Mouse (Mus musculus): ENCODE measurements around the gene Cdc14b.
A peak's percentile ranks its signal among the peaks of the same experiment; 100 is the strongest.

The Cdc14b gene

GRCm38 (mm10) chr13:64237000-64237680, 38.0 kb downstream of the Cdc14b start:
- DNase-seq (ENCODE audit: low read depth, low spot score) = no peak

- no peak for DNase-seq (ENCODE audit: low read depth, low spot score)
Observed at GRCm38 (mm10) chr13:64235777-64236176, 39.3 kb downstream of the Cdc14b start.

- no peak for DNase-seq (ENCODE audit: low read depth, low spot score)
Observed at GRCm38 (mm10) chr13:64235062-64235715, 39.9 kb downstream of the Cdc14b start.

DNA sequence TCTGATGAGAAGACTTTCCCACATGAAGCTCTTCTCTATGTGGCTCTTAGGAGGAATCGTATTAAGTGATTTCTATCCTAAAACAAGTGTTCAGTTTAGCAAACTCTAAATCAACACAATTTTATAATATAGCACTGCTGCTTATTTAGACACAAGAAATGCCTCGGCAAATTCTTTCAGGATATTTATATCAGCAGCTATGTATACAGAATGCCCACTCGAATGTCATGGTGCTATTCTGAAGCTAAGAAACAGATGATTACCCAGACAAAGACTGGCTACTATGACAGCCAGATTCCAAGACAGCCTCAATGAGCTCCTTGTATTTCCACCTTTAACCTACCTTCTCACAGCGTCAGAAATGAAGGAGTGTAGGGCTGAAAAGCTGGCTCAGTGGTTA, 42.0 kb downstream of the Cdc14b start:
- no peak for DNase-seq (ENCODE audit: low read depth, low spot score)

DNA sequence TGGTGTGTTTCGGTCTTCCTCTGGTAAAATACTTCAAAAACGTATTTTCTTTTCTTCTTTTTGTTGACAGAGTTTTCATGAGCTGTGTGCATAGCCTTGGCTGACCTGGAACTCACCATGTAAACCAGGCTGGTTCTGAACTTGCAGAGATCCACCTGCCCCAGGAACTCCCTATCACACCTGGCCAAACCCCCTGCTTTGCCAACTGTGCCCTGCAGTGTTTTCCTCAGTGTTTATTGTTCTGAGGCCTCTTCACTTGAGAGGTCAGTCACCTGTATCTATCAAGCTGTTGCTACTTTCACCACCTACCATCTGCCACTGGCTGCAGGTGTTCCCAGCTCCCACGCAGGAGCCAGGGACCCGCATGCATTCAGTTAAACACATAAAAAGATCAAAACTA, 48.4 kb downstream of the Cdc14b start:
- DNase-seq (ENCODE audit: low read depth, low spot score) = no peak

DNA sequence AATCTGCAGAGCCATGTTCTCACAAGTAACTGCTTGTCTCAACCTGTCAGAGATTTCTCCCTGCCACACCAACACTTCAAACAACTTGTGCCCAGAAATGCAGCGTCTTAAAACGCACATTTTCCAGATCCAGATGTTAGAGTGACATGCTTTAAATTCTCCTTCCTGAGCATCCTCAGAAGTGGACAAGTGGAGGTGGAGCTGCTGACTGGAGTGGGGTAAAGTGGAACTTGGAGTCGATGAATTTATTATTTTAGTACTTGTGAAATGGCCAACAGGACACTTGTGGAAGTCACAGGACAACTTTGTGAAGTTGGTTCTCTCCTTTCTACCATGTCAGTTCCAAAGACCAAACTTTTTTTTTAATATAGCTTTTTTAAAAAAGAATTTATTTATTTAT, 49.4 kb downstream of the Cdc14b start:
- DNase-seq (ENCODE audit: low read depth, low spot score) = no peak

- DNase-seq (ENCODE audit: low read depth, low spot score) = no peak
Observed at GRCm38 (mm10) chr13:64214891-64215290, 60.2 kb downstream of the Cdc14b start.

- DNase-seq (ENCODE audit: low read depth, low spot score) = peak; percentile 55
Observed at GRCm38 (mm10) chr13:64211995-64212603, 63.0 kb downstream of the Cdc14b start.

- no peak for DNase-seq (ENCODE audit: low read depth, low spot score)
Observed at GRCm38 (mm10) chr13:64208146-64208545, 66.9 kb downstream of the Cdc14b start.

DNA sequence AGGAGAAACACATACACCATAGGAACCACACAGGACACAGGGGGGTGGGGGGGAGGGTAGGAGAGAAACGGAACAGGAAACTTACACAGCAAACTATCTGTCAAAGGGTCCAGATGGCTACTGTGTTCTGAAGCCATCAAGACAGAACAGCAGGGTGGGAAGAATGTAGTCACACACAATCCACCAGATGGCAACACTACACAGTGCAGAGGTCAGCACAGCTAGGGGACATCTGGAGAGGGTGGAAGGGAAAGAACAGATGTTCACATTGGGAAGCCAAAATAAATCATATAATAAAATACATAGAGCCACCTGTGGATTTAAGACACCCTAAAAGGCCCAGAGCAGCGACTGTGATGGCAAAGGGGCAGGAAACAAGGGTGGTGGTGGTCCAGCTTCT, 69.9 kb downstream of the Cdc14b start:
- no peak for DNase-seq (ENCODE audit: low read depth, low spot score)

DNA sequence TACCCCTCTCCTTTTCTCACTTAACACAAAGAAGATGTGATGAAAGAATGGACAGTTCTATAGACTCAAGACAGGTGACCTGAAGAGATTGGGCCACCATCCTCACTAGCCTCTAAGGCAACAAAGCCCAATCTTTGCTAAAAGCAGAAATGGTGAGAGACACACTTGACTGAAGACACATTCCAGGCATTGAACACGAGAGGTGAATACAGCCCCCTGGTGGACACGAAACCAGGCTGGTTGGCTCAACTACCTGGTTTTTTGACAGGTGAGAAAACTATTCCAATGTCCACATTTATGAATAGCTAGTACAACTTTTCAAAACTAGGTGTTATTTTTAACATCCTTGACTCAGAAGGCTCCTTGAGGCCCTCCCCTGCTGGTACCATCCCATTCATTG, 70.4 kb downstream of the Cdc14b start:
- DNase-seq (ENCODE audit: low read depth, low spot score) = no peak

DNA sequence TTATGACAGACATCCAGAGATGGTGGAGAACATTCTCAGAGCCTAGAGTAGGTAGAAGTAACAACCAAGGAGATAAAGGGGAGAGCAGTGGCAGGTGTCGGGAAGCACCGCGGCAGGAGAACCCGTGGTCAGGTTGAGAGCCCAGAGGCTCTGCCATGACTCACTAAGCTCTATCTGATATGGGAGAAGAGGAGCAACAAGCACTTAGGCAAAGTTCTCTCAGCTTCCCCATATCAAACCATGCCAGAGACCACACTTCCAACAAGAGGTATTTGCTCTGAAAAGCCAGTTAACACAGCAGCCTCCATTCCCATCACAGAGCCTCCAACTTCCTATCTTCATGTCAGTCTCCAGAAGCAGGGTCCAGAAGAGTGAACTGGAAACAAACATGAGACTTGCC, 74.2 kb downstream of the Cdc14b start:
- DNase-seq (ENCODE audit: low read depth, low spot score) = no peak

DNA sequence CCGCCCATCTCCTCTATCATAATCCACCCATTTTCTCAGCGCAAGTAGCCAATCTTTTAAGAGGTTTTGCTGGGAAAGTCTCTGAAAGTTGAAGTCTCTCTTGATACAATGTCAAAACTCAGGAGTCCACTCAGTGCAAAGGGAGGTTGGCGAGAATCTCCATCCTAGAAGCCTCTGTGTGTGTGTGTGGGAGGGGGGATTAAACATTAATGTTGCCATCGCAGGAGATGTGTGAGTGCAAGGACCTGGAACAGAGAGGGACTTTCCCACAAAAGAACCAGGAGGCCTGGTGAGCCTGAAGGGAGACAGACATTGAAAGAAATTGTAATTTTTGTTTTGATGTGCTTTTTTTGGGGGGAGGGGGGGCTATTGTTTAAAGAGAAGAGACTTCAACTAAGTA, 76.8 kb downstream of the Cdc14b start:
- DNase-seq (ENCODE audit: low read depth, low spot score) = no peak

DNA sequence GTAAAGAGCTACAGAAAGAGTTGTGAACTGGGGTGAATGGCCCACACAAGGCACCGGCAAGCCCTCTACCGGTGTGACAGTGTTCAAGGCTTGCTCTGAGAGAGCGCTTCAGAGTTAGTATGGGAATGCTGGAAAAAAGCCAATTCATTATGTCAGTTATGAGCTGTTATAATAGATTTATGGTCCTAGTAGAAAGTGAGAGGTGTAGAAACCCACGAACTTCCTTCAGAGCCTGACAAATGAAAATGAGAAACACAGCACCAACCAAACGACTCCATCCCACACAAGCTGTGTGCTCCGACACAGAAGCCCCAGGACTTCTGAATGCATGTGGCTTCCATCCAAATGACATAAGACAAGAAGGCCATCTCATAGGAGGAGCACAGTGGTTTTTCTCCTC, 77.2 kb downstream of the Cdc14b start:
- DNase-seq (ENCODE audit: low read depth, low spot score) = no peak

DNA sequence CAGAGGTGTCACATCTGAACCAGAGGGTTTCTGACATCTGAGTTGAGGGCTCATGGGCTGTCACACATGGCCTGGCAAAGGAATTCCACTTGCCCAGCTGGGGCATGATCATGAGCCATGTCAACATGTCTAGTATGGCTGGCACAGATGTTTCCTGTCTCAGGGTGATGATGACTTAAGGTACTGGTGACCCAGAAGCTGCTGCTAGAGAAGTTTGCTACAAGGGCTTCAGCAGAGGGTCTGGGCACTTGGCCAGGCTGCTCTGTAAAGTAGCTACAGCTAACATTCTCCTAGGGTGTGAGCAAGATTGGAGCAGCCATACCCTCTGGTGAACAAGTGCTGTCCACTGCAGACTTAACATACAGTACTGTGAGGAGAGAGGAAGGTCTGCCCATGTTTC, 88.0 kb downstream of the Cdc14b start:
- DNase-seq (ENCODE audit: low read depth, low spot score) = no peak

DNA sequence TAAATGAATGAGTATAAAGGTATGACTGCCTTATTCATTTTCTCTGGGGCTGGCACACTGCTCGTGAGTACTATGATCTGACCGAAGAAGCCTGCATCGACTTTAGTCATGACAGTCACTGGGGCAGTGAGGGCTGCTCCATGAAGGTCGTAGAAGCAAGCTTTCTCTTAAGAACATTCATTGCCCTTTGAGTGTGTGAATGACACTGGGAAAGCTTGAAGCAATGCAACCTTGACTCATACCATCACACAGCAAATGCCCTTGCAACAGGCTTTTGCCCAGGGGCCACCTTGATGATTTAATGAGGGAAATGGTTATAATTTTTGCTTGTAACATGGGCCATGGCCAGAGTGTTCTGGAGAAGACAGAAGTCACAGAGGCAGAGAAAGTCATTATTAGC, 88.6 kb downstream of the Cdc14b start:
- no peak for DNase-seq (ENCODE audit: low read depth, low spot score)

DNA sequence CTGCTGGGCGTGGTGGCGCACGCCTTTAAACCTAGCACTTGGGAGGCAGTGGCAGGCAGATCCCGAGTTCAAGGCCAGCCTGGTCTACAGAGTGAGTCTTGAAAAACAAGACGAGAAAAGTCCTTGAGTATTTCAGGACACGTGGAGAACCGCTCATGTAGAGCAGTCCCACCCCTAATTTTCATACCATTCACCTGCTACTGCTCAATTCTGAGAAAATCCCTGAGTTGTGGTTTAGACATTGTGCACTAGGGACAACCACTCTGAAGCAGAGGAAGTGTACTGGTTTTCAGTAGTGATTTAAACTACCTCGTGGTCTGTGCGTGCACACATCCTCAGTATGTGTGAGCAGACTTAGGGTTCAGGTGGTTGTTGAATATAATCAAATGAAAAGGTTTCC, 89.5 kb downstream of the Cdc14b start:
- no peak for DNase-seq (ENCODE audit: low read depth, low spot score)

GRCm38 (mm10) chr13:64185176-64185575, 89.9 kb downstream of the Cdc14b start:
- no peak for DNase-seq (ENCODE audit: low read depth, low spot score)

GRCm38 (mm10) chr13:64184361-64184760, 90.7 kb downstream of the Cdc14b start:
- no peak for DNase-seq (ENCODE audit: low read depth, low spot score)

- no peak for DNase-seq (ENCODE audit: low read depth, low spot score)
Observed at GRCm38 (mm10) chr13:64183583-64183982, 91.5 kb downstream of the Cdc14b start.

- no peak for DNase-seq (ENCODE audit: low read depth, low spot score)
Observed at GRCm38 (mm10) chr13:64182091-64182490, 93.0 kb downstream of the Cdc14b start.

GRCm38 (mm10) chr13:64180888-64181287, 94.2 kb downstream of the Cdc14b start:
- DNase-seq (ENCODE audit: low read depth, low spot score) = no peak

DNA sequence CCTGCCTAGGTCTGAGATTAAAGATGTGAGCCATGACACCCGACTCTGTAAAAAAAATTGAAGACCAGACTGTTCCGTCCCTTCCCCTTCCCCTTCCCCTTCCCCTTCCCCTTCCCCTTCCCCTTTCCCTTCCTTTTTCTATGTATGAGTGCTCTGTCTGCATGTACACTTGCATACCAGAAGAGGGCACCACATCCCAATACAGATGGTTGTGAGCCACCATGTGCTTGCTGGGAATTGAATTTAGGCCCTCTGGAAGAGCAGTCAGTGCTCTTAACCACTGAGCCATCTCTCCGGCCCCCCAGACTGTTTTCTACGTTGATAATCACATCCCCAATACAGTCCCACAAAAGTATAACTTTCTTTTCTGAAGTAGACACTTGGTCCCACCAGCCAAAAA, 94.8 kb downstream of the Cdc14b start:
- no peak for DNase-seq (ENCODE audit: low read depth, low spot score)

Data from telencephalon, adult 2 months (tissue).